Mouse (Mus musculus) E14TG2a.4 (cell line): ENCODE data around the gene Scnn1b.

ENCODE experiments used
- H3K27me3 ChIP-seq: 2 replicates; pipeline ENCODE4 v1.6.1; 2014; ENCODE audit warnings: low read length, control low read depth; ENCODE audit not compliant: insufficient read depth
- H3K36me3 ChIP-seq: 2 replicates; pipeline ENCODE4 v1.6.1; 2014; ENCODE audit warnings: low read length, control low read depth; ENCODE audit not compliant: insufficient read depth
- H3K4me1 ChIP-seq: replicated peaks from 2 replicates; pipeline ENCODE4 v1.6.1; 2014; ENCODE audit warnings: low read depth, low read length, control low read depth
- H3K4me3 ChIP-seq: replicated peaks from 2 replicates; pipeline ENCODE4 v1.5.1; 2014; ENCODE audit warnings: mild to moderate bottlenecking, low read length
- H3K9me3 ChIP-seq: 2 replicates; pipeline ENCODE4 v1.6.1; 2014; ENCODE audit warnings: low read length, control low read depth
- CTCF ChIP-seq: conservative IDR thresholded peaks from 2 replicates; pipeline ENCODE4 v1.5.1; 2014; ENCODE audit warnings: low read length
- NANOG ChIP-seq: IDR thresholded peaks from 2 replicates; pipeline ENCODE4 v1.6.1; 2014; ENCODE audit warnings: borderline replicate concordance, low read length, mixed read lengths
- POU5F1 ChIP-seq: IDR thresholded peaks from 2 replicates; pipeline ENCODE4 v1.6.1; 2014; ENCODE audit warnings: low read length, borderline replicate concordance

Scnn1b gene

GRCm38 (mm10) chr7:121864858-121865585, at the start of gene Scnn1b:
Gene Scnn1b (plus strand): TSS chr7:121865038.
- H3K9me3 ChIP-seq, result no peaks in the 10 kb centered on the region
- peaks cover 44% of the 10 kb centered on the region for H3K27me3 ChIP-seq
- no peaks in the 10 kb centered on the region for H3K36me3 ChIP-seq
- H3K4me1 ChIP-seq, result peaks cover 13% of the 10 kb centered on the region
- peak within 1 kb of the TSS; percentile 75 for H3K4me3 ChIP-seq
- TF ChIP-seq NANOG, result no peak
- no peak for TF ChIP-seq CTCF
- no peak for TF ChIP-seq POU5F1

GRCm38 (mm10) chr7:121821632-121822031, 43.2 kb upstream of the Scnn1b start:
- H3K9me3 ChIP-seq, result 0 out of 2 replicates have a peak, but pooled peaks cover 4% of the 10 kb centered on the region
- TF ChIP-seq NANOG (no peak), POU5F1 (no peak), CTCF (no peak)
- no peaks in the 10 kb centered on the region for H3K36me3 ChIP-seq
- peaks cover 15% of the 10 kb centered on the region; the same call in 1 of the 2 replicates for H3K27me3 ChIP-seq
- no peak overlapping the region for H3K4me3 ChIP-seq
- no peaks in the 10 kb centered on the region for H3K4me1 ChIP-seq

- Histone ChIP-seq H3K36me3 (no peaks in the 10 kb centered on the region), H3K4me1 (no peaks in the 10 kb centered on the region), H3K4me3 (no peak overlapping the region), H3K9me3 (0 out of 2 replicates have a peak, but pooled peaks cover 4% of the 10 kb centered on the region), H3K27me3 (peaks cover 45% of the 10 kb centered on the region)
- TF ChIP-seq NANOG (no peak), POU5F1 (no peak), CTCF (no peak)
Observed at GRCm38 (mm10) chr7:121828481-121828880, 36.4 kb upstream of the Scnn1b start.

- Histone ChIP-seq H3K4me3 (no peak overlapping the region), H3K9me3 (no peaks in the 10 kb centered on the region), H3K36me3 (no peaks in the 10 kb centered on the region), H3K4me1 (no peaks in the 10 kb centered on the region; the same call in 1 of the 2 replicates), H3K27me3 (peaks cover 37% of the 10 kb centered on the region)
- no peak for TF ChIP-seq POU5F1
- TF ChIP-seq CTCF, result peak; percentile 58
Observed at GRCm38 (mm10) chr7:121835392-121835791, 29.4 kb upstream of the Scnn1b start.

- H3K27me3 ChIP-seq, result peaks cover 26% of the 10 kb centered on the region
- no peaks in the 10 kb centered on the region for H3K36me3 ChIP-seq
- H3K9me3 ChIP-seq, result no peaks in the 10 kb centered on the region
- peaks cover 5% of the 10 kb centered on the region; the same call in 1 of the 2 replicates for H3K4me1 ChIP-seq
- TF ChIP-seq CTCF (no peak), POU5F1 (no peak), NANOG (no peak)
- no peak overlapping the region for H3K4me3 ChIP-seq
Observed at GRCm38 (mm10) chr7:121836827-121837226, 28.0 kb upstream of the Scnn1b start.

- Histone ChIP-seq H3K4me1 (peaks cover 5% of the 10 kb centered on the region; the same call in 1 of the 2 replicates), H3K4me3 (no peak overlapping the region), H3K9me3 (no peaks in the 10 kb centered on the region), H3K36me3 (no peaks in the 10 kb centered on the region), H3K27me3 (peaks cover 14% of the 10 kb centered on the region; the same call in 1 of the 2 replicates)
- TF ChIP-seq NANOG, result no peak
- no peak for TF ChIP-seq POU5F1
- TF ChIP-seq CTCF, result no peak
Observed at GRCm38 (mm10) chr7:121840810-121841209, 24.0 kb upstream of the Scnn1b start.

GRCm38 (mm10) chr7:121842234-121842633, 22.6 kb upstream of the Scnn1b start:
- TF ChIP-seq CTCF, result no peak
- Histone ChIP-seq H3K36me3 (no peaks in the 10 kb centered on the region), H3K27me3 (peaks cover 3% of the 10 kb centered on the region; the same call in 1 of the 2 replicates), H3K4me1 (peaks cover 5% of the 10 kb centered on the region; the same call in 1 of the 2 replicates), H3K9me3 (no peaks in the 10 kb centered on the region), H3K4me3 (no peak overlapping the region)

GRCm38 (mm10) chr7:121845964-121846363, 18.9 kb upstream of the Scnn1b start:
- peaks cover 12% of the 10 kb centered on the region for H3K9me3 ChIP-seq
- no peaks in the 10 kb centered on the region for H3K27me3 ChIP-seq
- no peaks in the 10 kb centered on the region for H3K36me3 ChIP-seq
- H3K4me3 ChIP-seq, result no peak overlapping the region
- H3K4me1 ChIP-seq, result peaks cover 2% of the 10 kb centered on the region; the same call in 1 of the 2 replicates
- TF ChIP-seq NANOG (no peak), CTCF (no peak), POU5F1 (no peak)
